ENCODE assay signal across 15 mouse cellular contexts in the genomic region with DNA sequence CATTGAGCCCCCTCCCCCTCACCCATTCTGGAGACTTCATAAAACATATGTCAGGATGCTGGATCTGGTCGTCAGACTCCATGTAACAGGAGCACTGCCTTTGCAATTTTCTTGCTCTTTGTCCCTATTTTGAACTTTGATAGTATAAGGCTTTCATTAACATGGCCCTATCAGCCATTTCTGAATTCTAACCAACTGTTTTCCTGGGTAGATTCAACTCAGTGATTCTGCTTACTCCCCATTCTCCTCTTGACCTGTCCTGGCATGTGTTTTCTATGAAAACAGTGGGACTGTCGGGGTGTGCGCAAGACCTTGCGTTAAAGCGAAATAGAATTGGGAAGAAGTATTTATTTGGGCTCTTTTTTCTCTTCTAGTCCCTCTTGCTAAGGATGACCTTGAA.
"Had no signal": no experiment of that assay in that cellular context is flagged by ENCODE, and none has a peak within 500 bp of the region (broad histone marks: within the 10 kb centered on the region; RNA-seq: fewer than 3 reads in every experiment).

No protein-coding gene starts in this region.

- H3K9ac ChIP-seq: lung, embryonic 15.5 days; midbrain, embryonic 13.5 days; midbrain, embryonic 15.5 days; neural tube, embryonic 12.5 days; stomach, embryonic 15.5 days had no signal

- H3K9me3 ChIP-seq: lung, embryonic 15.5 days; megakaryocyte, embryonic 14.5 days; midbrain, embryonic 13.5 days; midbrain, embryonic 15.5 days; neural tube, embryonic 12.5 days; stomach, embryonic 15.5 days had no signal

- H3K27ac ChIP-seq: lung, embryonic 15.5 days; macrophage; midbrain, embryonic 13.5 days; midbrain, embryonic 15.5 days; neural tube, embryonic 12.5 days; stomach, embryonic 15.5 days; stomach, postnatal 0 days had no signal

- DNase-seq: lung, adult 2 months; lung, postnatal 14 days; right cerebral cortex, postnatal 14 days; thymus, adult 2 months; thymus, postnatal 25 days; thymus, postnatal 4 days had no signal

- ATAC-seq: midbrain, embryonic 13.5 days; midbrain, embryonic 15.5 days had no signal

- H3K4me2 ChIP-seq: lung, embryonic 15.5 days; midbrain, embryonic 11.5 days; midbrain, embryonic 13.5 days; midbrain, embryonic 15.5 days; neural tube, embryonic 12.5 days; stomach, embryonic 15.5 days had no signal

- H3K4me3 ChIP-seq: lung, embryonic 15.5 days; megakaryocyte, embryonic 14.5 days; midbrain, embryonic 13.5 days; midbrain, embryonic 15.5 days; neural tube, embryonic 12.5 days; stomach, embryonic 15.5 days had no signal

- H3K27me3 ChIP-seq: lung, embryonic 15.5 days; megakaryocyte, embryonic 14.5 days; midbrain, embryonic 13.5 days; midbrain, embryonic 15.5 days; neural tube, embryonic 12.5 days; stomach, embryonic 15.5 days had no signal

- H3K4me1 ChIP-seq: lung, embryonic 15.5 days; midbrain, embryonic 13.5 days; midbrain, embryonic 15.5 days; neural tube, embryonic 12.5 days; stomach, embryonic 15.5 days had no signal
